Mouse (Mus musculus): ENCODE measurements around the gene Tmem212.

GRCm38 (mm10) chr3:27861086-27861485 is 35.1 kb downstream of the Tmem212 start:
- TF ChIP-seq POLR2A (IDR thresholded peaks at IDR 0.05; ENCODE audit: control insufficient read depth, low read depth, low read length) (no peak), CTCF (IDR thresholded peaks at IDR 0.05; ENCODE audit: control insufficient read depth, insufficient read depth, insufficient replicate concordance, low read depth, low read length) (no peak)
